Mouse (Mus musculus) heart, adult 2 months (tissue): ENCODE data around the gene Defb48.

ENCODE experiments used
- CTCF ChIP-seq: fragments of 200-600 bp; IDR thresholded peaks from 2 replicates; pipeline ENCODE4 v1.8.1; 2022; ENCODE audit warnings: antibody characterized with exemption, mild to moderate bottlenecking, moderate library complexity
- EP300 ChIP-seq: fragments of 200-500 bp; IDR thresholded peaks from 2 replicates; pipeline ENCODE4 v1.6.1; 2011; ENCODE audit warnings: low read depth, low read length, control low read depth; ENCODE audit not compliant: insufficient read depth
- POLR2A ChIP-seq: fragments of 200-500 bp; IDR thresholded peaks from 2 replicates; pipeline ENCODE4 v1.6.1; 2011; ENCODE audit warnings: mild to moderate bottlenecking, low read depth, low read length, control low read depth; ENCODE audit not compliant: insufficient read depth

DNA sequence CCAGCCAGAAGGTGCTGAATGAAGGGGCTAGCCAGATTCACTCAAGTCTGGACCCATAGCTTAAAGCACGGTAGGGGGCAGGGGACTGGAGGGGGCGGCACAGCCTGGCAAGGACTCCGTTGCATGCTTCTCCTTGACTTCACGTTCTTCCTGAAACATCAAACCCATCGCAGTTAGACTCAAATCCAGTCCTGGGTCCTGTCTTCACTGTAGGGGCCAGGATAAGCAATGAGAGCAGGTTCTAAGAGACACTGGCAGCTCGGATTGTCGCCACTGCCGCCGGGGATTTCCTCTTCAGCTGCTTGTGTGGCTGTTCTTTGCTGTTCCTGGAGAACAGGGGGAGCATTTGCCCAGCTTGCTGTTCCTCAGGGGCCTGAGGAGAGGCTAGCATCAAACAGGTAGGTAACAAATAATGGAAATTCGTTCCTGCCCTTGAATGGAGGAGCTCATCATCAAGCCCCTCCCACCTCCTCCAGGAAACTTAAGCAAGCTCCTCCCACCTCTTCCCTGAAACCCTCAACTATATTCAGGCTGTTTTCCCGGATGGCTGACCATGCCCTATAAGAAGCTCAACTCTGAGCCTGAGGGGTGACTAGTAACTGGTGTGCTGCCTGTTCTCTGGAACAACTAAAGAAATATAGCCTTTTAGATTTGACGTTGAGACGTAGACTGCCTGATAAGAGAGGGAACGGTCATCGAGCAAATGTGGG lies 18.3 kb downstream of the Defb48 start:
- no peak for TF ChIP-seq EP300
- TF ChIP-seq CTCF: no peak
- no peak for TF ChIP-seq POLR2A
